Mouse (Mus musculus): ENCODE results near the gene Fgf7. TPM values are rescaled to one million over a fixed set of nuclear protein-coding genes. Genes with fewer than 3 reads are reported as not detected.

Gene Fgf7
- total and polyA plus RNA-seq, 2 experiments from 2014 or later = 0.41 to 3.3 TPM

GRCm38 (mm10) chr2:126069740-126070139 lies 35.3 kb downstream of the Fgf7 start:
- H3K27ac ChIP-seq (ENCODE audit: low read depth, low read length) = no peak overlapping the region
- no peaks in the 10 kb centered on the region for H3K27me3 ChIP-seq (ENCODE audit: insufficient read depth, low read length)
- no peaks in the 10 kb centered on the region for H3K36me3 ChIP-seq (ENCODE audit: insufficient read depth, low read length)
- no peak for TF ChIP-seq CTCF (IDR thresholded peaks at IDR 0.05)
- no peak for ATAC-seq (ENCODE audit: low FRiP score)
- no peaks in the 10 kb centered on the region for H3K4me1 ChIP-seq (ENCODE audit: insufficient read depth, low read length)
- WGBS = 88% methylated on average over 1 of the region's 1 CpGs
- no peak overlapping the region for H3K4me3 ChIP-seq (ENCODE audit: low read depth, low read length)
- H3K9ac ChIP-seq (replicated peaks; ENCODE audit: low read length, poor library complexity, severe bottlenecking) = no peak overlapping the region
- H3K4me2 ChIP-seq (ENCODE audit: low read depth, low read length, poor library complexity, severe bottlenecking) = no peak overlapping the region
- no peaks in the 10 kb centered on the region for H3K9me3 ChIP-seq (ENCODE audit: low read length)
- no peak for DNase-seq (ENCODE audit: low spot score)

DNA sequence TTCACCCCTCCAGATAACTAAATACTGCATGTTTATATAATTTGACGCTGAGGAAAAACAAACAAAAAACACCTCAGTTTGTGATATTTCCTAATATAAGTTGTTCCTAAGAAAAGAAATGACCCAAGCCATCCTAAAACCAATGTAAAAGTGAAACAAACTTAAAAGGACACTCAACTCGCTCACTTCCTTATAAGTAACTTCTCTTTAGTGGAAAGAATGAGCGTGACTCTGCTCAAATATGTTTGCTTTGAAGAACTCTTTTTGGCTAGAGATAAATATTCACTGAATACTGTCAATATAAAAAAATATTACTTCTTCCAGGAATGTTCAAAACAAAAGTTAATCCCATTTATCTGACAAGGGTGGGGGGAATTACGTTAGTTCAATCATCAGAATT lies 39.3 kb downstream of the Fgf7 start:
- WGBS = 84% methylated on average over 4 of the region's 4 CpGs
- no peaks in the 10 kb centered on the region for H3K36me3 ChIP-seq (ENCODE audit: insufficient read depth, low read length)
- ATAC-seq (ENCODE audit: low FRiP score) = no peak

GRCm38 (mm10) chr2:126076506-126076905 lies 42.0 kb downstream of the Fgf7 start:
- H3K9ac ChIP-seq (replicated peaks; ENCODE audit: low read length, poor library complexity, severe bottlenecking) = no peak overlapping the region
- 96% methylated on average over 6 of the region's 6 CpGs for WGBS
- no peaks in the 10 kb centered on the region for H3K36me3 ChIP-seq (ENCODE audit: insufficient read depth, low read length)
- no peaks in the 10 kb centered on the region for H3K27me3 ChIP-seq (ENCODE audit: insufficient read depth, low read length)
- H3K4me3 ChIP-seq (ENCODE audit: low read depth, low read length) = no peak overlapping the region
- H3K4me2 ChIP-seq (ENCODE audit: low read depth, low read length, poor library complexity, severe bottlenecking) = no peak overlapping the region
- no peak for ATAC-seq (ENCODE audit: low FRiP score)
- TF ChIP-seq CTCF (IDR thresholded peaks at IDR 0.05) = no peak
- no peaks in the 10 kb centered on the region for H3K4me1 ChIP-seq (ENCODE audit: insufficient read depth, low read length)
- H3K9me3 ChIP-seq (ENCODE audit: low read length) = no peaks in the 10 kb centered on the region
- no peak for DNase-seq (ENCODE audit: low spot score)
- no peak overlapping the region for H3K27ac ChIP-seq (ENCODE audit: low read depth, low read length)

More for the DNA sequence above, 39.3 kb downstream of the Fgf7 start:
- no peak for DNase-seq (ENCODE audit: low spot score)
- Histone ChIP-seq H3K4me1 (ENCODE audit: insufficient read depth, low read length) (no peaks in the 10 kb centered on the region), H3K27me3 (ENCODE audit: insufficient read depth, low read length) (no peaks in the 10 kb centered on the region), H3K9me3 (ENCODE audit: low read length) (no peaks in the 10 kb centered on the region), H3K9ac (replicated peaks; ENCODE audit: low read length, poor library complexity, severe bottlenecking) (no peak overlapping the region), H3K27ac (ENCODE audit: low read depth, low read length) (no peak overlapping the region), H3K4me2 (ENCODE audit: low read depth, low read length, poor library complexity, severe bottlenecking) (no peak overlapping the region), H3K4me3 (ENCODE audit: low read depth, low read length) (no peak overlapping the region)
- TF ChIP-seq CTCF (IDR thresholded peaks at IDR 0.05) = no peak

- Histone ChIP-seq H3K36me3 (ENCODE audit: insufficient read depth, low read length) (no peaks in the 10 kb centered on the region), H3K27me3 (ENCODE audit: insufficient read depth, low read length) (no peaks in the 10 kb centered on the region), H3K4me1 (ENCODE audit: insufficient read depth, low read length) (no peaks in the 10 kb centered on the region), H3K9me3 (ENCODE audit: low read length) (no peaks in the 10 kb centered on the region), H3K4me3 (ENCODE audit: low read depth, low read length) (no peak overlapping the region), H3K4me2 (ENCODE audit: low read depth, low read length, poor library complexity, severe bottlenecking) (no peak overlapping the region), H3K9ac (replicated peaks; ENCODE audit: low read length, poor library complexity, severe bottlenecking) (no peak overlapping the region), H3K27ac (ENCODE audit: low read depth, low read length) (no peak overlapping the region)
- TF ChIP-seq CTCF (IDR thresholded peaks at IDR 0.05) = no peak
- 71% methylated on average over 2 of the region's 2 CpGs for WGBS
- DNase-seq (ENCODE audit: low spot score) = no peak
- ATAC-seq (ENCODE audit: low FRiP score) = no peak
Observed at GRCm38 (mm10) chr2:126079086-126079485, 44.6 kb downstream of the Fgf7 start.

DNA sequence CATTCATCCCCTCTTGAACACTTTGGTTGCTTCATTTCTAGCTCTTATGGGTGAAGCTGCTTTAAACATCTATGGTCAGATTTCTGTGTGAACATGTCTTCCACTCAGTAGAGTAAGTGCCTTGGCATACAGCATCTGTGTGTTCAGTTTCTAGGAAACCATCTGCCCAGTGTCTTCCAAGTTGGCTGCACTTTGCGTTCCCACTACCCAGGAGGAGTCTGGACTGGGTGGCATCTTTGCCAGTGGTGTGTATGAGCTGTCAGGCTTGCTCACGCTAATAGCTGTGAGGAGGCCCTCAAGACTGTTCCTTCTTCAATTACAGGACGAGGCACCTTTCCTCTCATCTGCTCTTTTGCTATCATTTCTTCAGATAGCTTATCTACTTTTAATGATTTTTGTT lies 49.9 kb downstream of the Fgf7 start:
- no peak overlapping the region for H3K4me3 ChIP-seq (ENCODE audit: low read depth, low read length)
- no peak overlapping the region for H3K27ac ChIP-seq (ENCODE audit: low read depth, low read length)
- no peaks in the 10 kb centered on the region for H3K9me3 ChIP-seq (ENCODE audit: low read length)
- no peaks in the 10 kb centered on the region for H3K27me3 ChIP-seq (ENCODE audit: insufficient read depth, low read length)
- TF ChIP-seq CTCF (IDR thresholded peaks at IDR 0.05) = no peak
- no peak overlapping the region for H3K4me2 ChIP-seq (ENCODE audit: low read depth, low read length, poor library complexity, severe bottlenecking)
- H3K4me1 ChIP-seq (ENCODE audit: insufficient read depth, low read length) = no peaks in the 10 kb centered on the region
- no peak overlapping the region for H3K9ac ChIP-seq (replicated peaks; ENCODE audit: low read length, poor library complexity, severe bottlenecking)
- ATAC-seq (ENCODE audit: low FRiP score) = no peak
- WGBS = 83% methylated on average over 3 of the region's 3 CpGs
- no peaks in the 10 kb centered on the region for H3K36me3 ChIP-seq (ENCODE audit: insufficient read depth, low read length)
- DNase-seq (ENCODE audit: low spot score) = peak; percentile 58

DNA sequence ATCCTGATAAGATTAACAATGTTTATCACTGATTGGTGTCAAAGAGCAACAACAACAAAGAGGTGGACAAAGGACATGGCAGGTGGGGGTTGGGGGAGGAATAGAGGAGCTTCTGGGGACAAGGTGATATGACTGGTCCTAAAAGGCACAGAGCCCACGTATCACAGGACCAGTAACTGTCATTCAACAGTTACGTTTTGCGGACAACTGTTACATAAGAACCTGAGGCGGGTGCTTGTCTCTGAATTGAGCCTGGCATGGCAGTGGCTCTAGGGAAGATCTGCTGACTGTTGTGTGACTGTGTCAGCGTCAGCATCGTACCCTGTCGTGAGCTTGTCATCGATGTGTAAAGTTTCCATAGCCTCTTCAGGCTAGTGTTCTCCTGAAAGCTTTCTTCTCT lies 51.7 kb downstream of the Fgf7 start:
- H3K4me2 ChIP-seq (ENCODE audit: low read depth, low read length, poor library complexity, severe bottlenecking) = no peak overlapping the region
- H3K36me3 ChIP-seq (ENCODE audit: insufficient read depth, low read length) = no peaks in the 10 kb centered on the region
- 74% methylated on average over 8 of the region's 8 CpGs for WGBS

More for the DNA sequence above, 51.7 kb downstream of the Fgf7 start:
- no peaks in the 10 kb centered on the region for H3K27me3 ChIP-seq (ENCODE audit: insufficient read depth, low read length)
- no peaks in the 10 kb centered on the region for H3K4me1 ChIP-seq (ENCODE audit: insufficient read depth, low read length)
- no peaks in the 10 kb centered on the region for H3K9me3 ChIP-seq (ENCODE audit: low read length)
- no peak overlapping the region for H3K9ac ChIP-seq (replicated peaks; ENCODE audit: low read length, poor library complexity, severe bottlenecking)
- ATAC-seq (ENCODE audit: low FRiP score) = no peak
- TF ChIP-seq CTCF (IDR thresholded peaks at IDR 0.05) = no peak
- no peak for DNase-seq (ENCODE audit: low spot score)
- H3K27ac ChIP-seq (ENCODE audit: low read depth, low read length) = no peak overlapping the region
- no peak overlapping the region for H3K4me3 ChIP-seq (ENCODE audit: low read depth, low read length)

All from midbrain, postnatal 0 days (tissue).